Mouse (Mus musculus): Measurements from ENCODE around the gene Rab11a.

- TF ChIP-seq POLR2A (IDR thresholded peaks at IDR 0.05; ENCODE audit: low read depth, low read length) (no peak), CTCF (conservative IDR thresholded peaks at IDR 0.05; ENCODE audit: insufficient read depth, insufficient read length, low read depth, low read length) (no peak)
Measured at GRCm38 (mm10) chr9:64697677-64698076, 39.9 kb downstream of the Rab11a start.
